Mouse (Mus musculus) thymus, adult 2 months (tissue): ENCODE data around the gene Olfr9.

Experiments
- CTCF ChIP-seq: fragments of 200-500 bp; IDR thresholded peaks from 2 replicates; pipeline ENCODE4 v1.5.1; 2012; ENCODE audit warnings: mild to moderate bottlenecking, control low read depth, low read length, moderate library complexity, borderline replicate concordance; ENCODE audit not compliant: control insufficient read depth, poor library complexity, insufficient read depth; ENCODE audit errors: extremely low read depth
- POLR2A ChIP-seq: fragments of 200-500 bp; IDR thresholded peaks from 2 replicates; pipeline ENCODE4 v1.6.1; 2012; ENCODE audit warnings: mild to moderate bottlenecking, low read length, control low read depth, moderate library complexity; ENCODE audit not compliant: control insufficient read depth, poor library complexity, insufficient read depth; ENCODE audit errors: extremely low read depth

GRCm38 (mm10) chr10:128964961-128965360, 24.3 kb upstream of the Olfr9 start:
- TF ChIP-seq POLR2A, result no peak
- no peak for TF ChIP-seq CTCF
